Mouse (Mus musculus): ENCODE measurements around the gene Tenm3.

Tenm3 gene

DNA sequence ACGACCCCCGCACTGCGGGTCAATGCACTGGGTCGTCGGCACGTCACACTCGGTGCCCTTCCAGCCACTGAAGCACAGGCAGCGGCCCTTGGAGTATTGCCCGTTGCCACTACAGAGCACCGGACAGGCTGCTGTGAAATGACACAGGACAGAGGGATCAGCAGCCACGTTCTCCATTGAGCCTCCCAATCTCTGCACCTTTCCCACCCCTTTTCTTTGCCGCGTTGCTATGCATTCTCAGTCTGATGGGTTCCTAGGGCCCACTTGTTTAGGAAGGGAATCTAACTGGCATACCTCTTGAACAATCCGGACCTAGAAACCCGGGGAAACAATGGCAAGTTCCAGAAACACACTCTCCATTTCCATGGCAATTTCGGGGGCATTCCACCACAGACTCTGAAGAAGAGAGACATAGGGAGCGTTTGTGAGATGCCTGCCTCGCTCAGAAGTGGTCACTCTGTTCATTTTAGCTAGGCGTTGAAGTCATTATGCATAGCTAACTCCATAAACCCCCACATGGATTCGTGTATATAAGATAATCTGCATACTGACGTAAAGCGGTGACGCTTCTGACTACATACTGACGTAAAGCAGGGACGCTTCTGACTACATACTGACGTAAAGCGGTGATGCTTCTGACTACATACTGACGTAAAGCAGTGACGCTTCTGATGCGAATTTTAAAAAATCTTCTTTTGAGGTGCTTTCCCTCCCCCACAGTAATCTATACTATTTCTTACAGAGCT, 501.3 kb downstream of the Tenm3 start:
- in situ Hi-C loops (cut with MboI, MseI) = loop anchor here (25.0 kb wide), 1 partner anchor 1645 kb away; no protein-coding TSS in a partner anchor

DNA sequence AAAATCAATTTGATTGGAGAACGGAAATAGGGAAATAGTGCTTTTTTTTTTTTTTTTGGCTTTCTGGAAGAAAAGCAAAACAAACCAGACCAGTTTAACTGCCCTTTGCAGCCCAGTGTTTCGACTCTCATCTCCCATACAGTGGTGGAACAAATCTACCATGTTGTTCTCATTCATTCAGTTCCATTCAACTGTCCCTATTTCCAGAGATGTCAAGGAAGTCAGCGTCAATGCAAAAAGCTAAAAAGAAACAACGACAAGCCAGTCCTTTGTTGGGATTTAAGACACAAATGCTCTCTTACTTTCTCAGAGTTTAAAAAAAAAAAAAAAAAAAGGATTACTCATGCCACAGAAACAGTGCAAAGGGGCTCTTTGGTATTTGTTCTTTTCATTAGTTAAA, 502.1 kb downstream of the Tenm3 start:
- in situ Hi-C loops (cut with MboI, MseI) = loop anchor here (25.0 kb wide), 1 partner anchor 1646 kb away; no protein-coding TSS in a partner anchor

- in situ Hi-C loops (cut with MboI, MseI) = loop anchor here (25.0 kb wide), 1 partner anchor 1646 kb away; no protein-coding TSS in a partner anchor
These were observed 502.5 kb downstream of the Tenm3 start for GRCm38 (mm10) chr8:48341276-48341675.

DNA sequence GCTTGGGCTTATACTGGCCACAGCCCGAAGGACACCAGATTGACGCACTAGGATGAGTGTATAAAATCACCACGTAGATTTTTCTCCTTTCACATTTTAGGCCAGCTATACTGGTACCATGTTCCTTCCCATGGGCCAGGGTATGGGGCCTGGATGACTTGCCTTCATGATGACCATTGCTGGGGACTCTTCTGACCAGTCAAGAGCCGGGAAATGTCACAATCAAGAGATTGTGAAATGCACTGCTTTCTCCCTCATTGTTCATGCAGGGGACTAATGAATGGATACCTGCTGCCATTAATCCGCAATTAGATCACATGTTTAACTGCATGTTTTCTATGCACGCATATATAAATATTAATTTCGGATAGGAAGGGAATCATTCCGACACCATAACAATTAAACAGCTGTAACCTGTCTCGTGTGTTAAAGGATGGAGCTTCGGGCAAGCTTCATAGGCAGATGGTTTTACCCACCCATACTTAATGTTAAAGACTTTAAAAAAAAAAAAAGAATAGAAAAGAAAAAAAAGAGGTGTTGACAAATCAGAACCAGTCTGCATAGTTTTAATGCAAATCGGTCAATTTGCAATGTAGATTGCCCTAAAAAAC, 521.0 kb downstream of the Tenm3 start:
- in situ Hi-C loops (cut with MboI, MseI) = no loop called here

- in situ Hi-C loops (cut with MboI, MseI) = no loop called here
These were observed 521.5 kb downstream of the Tenm3 start for GRCm38 (mm10) chr8:48322240-48322639.

DNA sequence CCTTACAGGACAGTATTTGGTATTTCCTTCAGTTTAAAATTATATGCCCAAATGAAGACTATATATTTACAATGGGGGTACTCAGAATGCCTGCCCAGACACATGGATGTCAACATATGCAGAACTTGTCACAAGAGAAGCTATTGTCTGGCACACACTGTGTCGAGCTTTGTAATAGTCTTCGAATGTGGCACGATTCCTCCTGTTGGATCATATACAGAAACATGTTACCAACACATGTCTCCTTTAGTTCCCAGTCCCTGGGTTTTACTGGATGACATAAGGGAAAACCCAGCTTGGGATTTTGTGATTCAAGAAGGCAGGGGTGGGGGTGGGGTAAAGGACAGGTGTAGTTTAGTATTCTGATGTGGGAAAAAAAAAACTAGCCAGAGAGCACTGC, 524.1 kb downstream of the Tenm3 start:
- in situ Hi-C loops (cut with MboI, MseI) = no loop called here

DNA sequence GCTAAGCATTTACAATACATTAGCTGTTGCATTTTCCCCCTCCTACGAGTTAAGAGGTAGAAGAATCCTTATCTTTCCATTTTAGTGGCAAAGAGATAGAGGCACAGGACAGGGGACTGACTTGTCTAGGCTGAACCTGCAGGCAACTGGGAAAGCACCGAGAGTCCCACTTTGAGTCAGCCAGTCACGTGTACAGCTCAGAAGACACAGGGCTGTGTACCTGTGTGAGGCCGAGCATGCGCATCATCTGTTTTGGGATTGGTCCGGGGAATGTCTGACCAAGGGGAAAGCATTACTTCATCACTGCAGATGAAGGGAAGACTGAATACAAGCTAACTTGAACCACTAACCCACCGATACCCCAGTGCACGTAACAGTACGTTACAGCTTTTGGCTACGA, 526.3 kb downstream of the Tenm3 start:
- in situ Hi-C loops (cut with MboI, MseI) = no loop called here

DNA sequence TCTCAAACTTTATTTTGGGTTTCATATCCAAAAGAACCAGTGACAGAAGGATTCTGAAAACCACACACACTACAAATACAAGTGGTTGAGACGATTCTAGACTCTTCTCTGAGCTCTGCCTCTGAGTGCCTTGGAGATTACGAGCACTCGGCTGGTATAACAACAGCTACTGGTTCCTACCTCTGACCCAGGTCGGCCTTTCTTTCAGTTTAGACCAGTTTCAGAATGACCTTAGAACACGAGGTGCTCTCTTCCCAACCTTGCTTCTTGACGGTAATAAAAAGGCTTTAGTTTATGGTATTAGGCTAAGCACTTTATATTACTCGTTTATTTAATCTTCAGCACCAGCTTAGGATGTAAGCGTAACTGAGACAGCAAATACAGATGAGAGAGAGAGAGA, 528.1 kb downstream of the Tenm3 start:
- in situ Hi-C loops (cut with MboI, MseI) = no loop called here

DNA sequence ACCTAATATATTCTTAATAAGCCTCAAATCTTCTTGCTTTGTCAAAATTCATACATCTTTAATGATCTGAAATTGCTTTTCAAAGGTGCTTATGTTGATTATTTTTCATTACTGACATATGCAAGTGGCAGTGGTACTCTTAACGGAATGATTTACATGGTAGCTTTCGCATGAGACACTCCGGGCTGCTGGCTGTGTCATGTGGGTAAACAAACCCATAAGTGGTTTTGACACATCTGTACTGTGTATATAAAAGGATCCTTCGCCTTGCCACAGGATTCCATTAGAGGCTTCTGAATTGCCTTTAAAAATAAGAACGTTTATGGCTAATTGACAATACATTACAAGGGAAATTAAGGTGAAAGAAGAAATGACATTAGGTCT, 529.8 kb downstream of the Tenm3 start:
- in situ Hi-C loops (cut with MboI, MseI) = no loop called here

DNA sequence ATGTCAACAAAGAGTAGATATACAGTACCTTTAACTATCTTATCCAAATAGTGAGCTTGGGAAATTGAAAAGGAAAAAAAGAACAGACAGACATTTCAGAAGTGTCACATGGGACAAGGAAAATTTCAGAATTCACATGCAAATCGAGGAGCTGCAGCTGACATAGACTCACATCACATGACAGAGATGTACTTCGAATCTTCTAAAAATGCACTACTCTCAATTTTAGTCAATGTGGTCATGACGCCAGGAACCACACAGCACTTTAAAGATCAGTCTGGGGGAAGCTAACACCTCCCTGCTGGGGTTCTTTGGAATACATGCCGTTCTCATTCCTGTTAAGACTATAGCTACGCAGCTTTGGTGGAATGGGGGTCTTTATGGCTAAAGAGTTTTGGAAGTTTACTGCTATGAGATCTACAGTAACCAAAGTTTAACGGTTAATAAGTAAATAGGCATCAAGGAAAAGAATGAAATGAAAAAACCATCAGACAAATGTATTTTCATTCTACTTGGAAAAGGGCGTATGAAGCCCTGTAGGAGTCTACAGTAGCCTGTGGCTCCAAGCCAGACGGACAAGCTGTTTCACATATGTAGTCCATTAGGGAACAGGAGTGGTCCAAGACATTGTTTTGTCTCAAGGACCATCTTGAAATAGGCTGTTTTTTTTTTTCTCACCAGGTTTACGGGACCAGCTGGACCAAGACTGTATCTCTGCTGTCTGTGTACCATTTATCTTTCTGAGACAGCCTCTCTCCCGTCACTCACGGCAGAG, 530.4 kb downstream of the Tenm3 start:
- in situ Hi-C loops (cut with MboI, MseI) = no loop called here

GRCm38 (mm10) chr8:48311706-48312105, 532.0 kb downstream of the Tenm3 start:
- in situ Hi-C loops (cut with MboI, MseI) = no loop called here

GRCm38 (mm10) chr8:48310240-48310849, 533.4 kb downstream of the Tenm3 start:
- in situ Hi-C loops (cut with MboI, MseI) = no loop called here

DNA sequence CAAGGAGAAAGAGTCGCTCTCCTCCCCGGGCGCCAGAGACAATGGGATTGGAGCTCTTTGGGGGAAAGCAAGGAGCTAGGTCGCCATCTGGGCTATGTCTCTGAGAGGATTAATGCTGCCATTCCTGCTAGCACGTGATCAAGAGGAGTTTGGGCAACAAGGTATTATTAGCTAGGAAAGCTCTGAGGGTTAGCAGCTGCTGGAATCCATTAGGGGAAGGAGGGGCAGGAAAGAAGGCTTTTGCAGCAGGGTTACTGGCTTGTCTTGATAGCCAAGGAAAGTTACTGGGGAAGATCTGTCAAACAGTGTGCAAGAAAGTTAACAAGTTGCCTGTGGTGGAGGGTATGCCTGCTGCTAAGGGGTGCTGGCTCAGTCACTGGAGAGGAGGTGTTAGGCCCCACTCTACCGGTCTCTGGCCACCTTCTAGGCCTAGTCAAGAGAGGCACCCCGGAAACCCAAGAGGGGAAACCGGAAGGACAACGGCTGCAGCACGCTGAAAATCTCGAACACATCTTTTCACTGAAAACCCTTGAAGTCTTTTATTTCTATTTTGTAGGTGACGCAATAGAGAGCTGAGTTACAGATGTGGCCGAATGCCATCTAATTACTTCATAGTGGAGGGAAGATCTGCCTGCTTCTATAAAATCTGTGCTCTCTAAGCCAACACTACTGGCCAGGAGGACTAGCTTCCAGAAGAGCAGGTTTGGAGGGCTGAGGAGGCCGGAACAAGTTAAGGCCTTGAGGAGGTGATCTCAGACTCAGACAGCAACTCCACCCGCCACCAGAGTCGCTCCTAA, 534.4 kb downstream of the Tenm3 start:
- in situ Hi-C loops (cut with MboI, MseI) = no loop called here

DNA sequence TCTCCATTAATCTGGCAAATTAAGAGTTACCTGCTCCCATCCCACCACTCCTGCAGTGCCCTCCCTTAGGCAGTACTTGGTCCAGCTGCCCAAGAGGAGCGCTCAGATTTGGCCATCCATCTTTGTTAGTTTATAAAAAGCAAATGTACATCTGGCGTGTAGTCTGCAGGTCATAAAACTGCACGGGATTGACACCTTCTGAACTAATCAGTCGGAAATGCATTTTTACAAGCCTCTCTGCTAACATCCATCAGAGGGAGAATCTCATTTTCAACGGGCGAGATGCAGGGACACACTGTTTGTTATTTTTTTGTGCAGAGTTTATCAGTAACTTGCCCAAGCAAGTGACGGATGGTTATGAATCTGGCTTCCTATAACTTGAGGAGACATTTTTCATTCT, 539.5 kb downstream of the Tenm3 start:
- in situ Hi-C loops (cut with MboI, MseI) = no loop called here

DNA sequence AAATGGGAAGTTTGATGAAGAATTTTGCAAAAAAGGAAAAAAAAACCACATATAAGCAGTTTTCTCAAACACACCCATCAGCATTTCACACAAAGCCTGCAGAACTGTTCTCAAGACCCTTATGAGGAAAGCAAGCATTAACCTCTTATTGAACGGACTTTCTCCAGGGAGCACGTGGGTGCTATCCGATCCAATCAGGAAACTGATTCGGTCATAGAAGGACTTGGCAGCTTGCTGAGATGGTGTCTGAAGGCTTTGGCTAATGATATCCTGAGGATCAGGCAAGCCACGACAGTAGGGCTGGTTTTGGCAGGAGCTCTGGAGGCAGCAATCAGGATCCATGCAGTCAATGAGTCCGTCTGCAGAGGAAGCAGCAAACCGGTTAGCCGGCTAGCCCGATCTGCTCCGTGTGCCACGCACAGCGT, 543.1 kb downstream of the Tenm3 start:
- in situ Hi-C loops (cut with MboI, MseI) = no loop called here

- in situ Hi-C loops (cut with MboI, MseI) = no loop called here
These were observed 543.7 kb downstream of the Tenm3 start for GRCm38 (mm10) chr8:48300061-48300460.

- in situ Hi-C loops (cut with MboI, MseI) = no loop called here
These were observed 544.4 kb downstream of the Tenm3 start for GRCm38 (mm10) chr8:48299341-48299740.

GRCm38 (mm10) chr8:48296371-48296770, 547.4 kb downstream of the Tenm3 start:
- in situ Hi-C loops (cut with MboI, MseI) = no loop called here

GRCm38 (mm10) chr8:48295558-48295957, 548.2 kb downstream of the Tenm3 start:
- in situ Hi-C loops (cut with MboI, MseI) = no loop called here

- in situ Hi-C loops (cut with MboI, MseI) = no loop called here
These were observed 550.0 kb downstream of the Tenm3 start for GRCm38 (mm10) chr8:48293797-48294196.

DNA sequence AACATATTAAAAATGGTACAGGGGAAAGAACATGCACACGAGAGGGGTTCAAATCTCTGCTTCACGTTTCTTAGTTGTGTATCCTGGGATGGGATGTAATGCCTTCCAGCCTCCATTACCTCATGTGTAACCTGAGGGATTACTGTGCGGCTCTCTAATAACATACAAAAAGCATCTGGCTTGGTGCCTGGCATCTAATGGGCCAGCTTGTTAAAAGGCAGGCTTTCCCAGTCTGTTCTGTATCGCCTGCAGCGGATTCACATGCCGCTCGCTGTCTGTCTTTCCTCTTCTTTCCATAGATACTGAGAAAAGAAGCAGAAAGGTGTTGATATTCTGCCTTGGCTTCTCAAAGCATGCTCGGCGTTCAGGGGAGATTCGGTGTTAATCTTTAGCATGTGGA, 558.3 kb downstream of the Tenm3 start:
- in situ Hi-C loops (cut with MboI, MseI) = no loop called here

Measured in T-helper 2 cell (primary cell).